Mouse (Mus musculus): ENCODE data around the gene Mphosph6. TPM values are rescaled to one million over a fixed set of nuclear protein-coding genes. Genes with fewer than 3 reads are reported as not detected.

Gene Mphosph6
- total RNA-seq, 1 experiment from 2014 or later = 33.7 TPM

DNA sequence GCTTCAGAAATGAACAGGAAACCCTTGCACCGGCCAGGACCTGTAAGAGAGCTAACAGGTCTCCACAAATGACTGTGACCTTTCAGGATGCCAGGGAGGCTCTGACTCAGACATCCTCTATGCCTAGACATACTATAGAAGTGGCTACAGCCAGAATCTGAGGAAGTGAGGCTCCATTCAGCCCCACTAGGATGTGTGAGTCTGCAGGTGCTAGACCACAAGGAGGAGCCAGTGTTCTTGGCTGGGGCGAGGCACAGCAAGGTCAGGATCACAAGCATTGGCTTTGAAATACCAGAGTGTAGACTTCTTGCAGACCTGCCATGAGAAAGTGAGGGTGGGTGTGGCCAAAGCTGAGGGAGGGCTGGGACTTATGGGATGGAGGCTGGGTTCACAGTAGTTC, 29.1 kb downstream of the Mphosph6 start:
- ATAC-seq (replicated peaks; ENCODE audit: insufficient number of reproducible peaks, low FRiP score, low TSS enrichment, poor library complexity, severe bottlenecking) = no peak

DNA sequence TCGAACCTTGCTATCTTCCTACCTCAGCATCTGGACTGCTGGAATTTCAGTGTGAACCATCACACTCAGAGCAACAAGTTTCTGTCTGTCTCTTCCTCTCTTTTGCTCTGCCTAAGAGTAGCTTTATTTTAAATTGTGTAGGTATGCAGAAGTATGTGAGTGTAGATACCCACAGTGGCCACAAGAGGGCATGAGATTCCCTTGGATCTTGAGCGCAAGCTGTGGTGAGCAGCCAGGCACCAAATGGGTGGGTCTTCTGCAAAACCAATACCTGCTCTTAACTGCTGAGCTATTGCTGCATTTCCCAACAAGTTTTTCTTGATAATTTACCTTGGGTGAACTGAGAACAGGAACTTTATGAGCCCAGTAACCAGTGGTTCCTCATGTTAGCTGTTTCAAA, 29.6 kb downstream of the Mphosph6 start:
- no peak; the same call in 1 of the 2 replicates for ATAC-seq (replicated peaks; ENCODE audit: insufficient number of reproducible peaks, low FRiP score, low TSS enrichment, poor library complexity, severe bottlenecking)

DNA sequence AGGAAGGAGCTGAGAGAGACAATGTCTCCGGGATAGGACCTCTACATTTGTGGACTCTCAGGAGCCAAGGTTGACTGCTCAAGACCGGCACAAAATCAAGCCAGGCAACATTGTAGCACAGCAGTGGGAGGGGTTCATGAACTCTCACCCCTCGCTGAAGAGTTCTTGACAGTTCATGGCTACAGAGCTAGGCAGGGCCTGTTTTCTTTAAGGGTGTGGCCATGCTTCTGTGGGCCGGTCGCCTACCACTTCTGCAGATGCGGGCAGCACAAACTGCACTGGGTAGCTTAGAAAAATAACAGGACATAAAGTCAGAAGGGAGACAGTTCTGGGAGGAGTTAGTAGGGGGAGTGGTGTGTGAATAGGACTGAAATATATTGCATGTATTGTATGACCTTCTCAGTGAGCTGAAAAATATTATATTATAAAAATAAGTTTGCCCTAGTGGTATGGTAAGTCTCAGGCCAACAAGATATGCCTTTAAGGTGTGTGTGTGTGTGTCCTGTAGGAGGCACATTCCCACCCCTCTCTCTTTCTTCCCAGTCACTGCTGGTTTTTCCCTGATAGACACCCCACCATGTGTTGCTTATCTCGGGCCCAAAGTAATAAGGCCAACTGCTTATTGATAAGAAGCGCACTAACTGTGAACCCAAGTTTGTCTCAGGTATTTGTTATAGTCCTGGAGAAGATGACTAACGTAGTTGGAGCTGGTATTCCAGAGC, 30.5 kb downstream of the Mphosph6 start:
- ATAC-seq (replicated peaks; ENCODE audit: insufficient number of reproducible peaks, low FRiP score, low TSS enrichment, poor library complexity, severe bottlenecking) = no peak

DNA sequence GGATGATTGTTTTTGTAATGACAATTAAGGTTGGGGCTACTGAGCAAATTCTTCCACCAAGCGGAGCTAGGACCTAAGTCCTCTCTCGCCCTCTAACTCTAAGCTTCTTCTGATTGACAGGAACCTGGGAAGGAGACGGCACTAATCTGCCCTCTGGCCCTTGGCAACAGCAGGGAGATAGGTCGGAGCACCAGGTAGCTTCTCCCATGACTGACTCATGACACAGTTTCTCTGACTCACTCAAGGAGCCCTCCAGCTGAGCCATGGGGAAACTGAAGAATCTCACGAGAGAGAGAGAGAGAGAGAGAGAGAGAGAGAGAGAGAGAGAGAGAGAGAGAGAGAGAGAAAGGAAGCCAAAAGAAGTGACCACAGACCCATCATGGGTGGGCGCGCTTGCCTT, 32.8 kb downstream of the Mphosph6 start:
- ATAC-seq (replicated peaks; ENCODE audit: insufficient number of reproducible peaks, low FRiP score, low TSS enrichment, poor library complexity, severe bottlenecking) = no peak

DNA sequence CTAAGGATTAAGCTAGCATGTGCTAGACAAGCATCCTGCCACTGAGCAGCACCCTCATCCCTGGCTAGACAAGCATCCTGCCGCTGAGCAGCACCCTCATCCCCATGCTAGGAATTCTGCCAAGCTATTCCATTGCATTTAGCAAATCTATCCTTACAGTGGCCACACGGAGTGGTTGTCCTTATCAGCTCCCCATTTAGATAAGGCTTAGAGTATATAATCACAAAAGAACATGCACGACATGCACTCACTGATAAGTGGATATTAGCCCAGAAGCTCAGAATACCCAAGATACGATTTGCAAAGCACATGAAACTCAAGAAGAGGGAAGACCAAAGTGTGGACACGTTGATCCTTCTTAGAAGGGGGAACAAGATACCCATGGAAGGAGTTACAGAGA, 35.8 kb downstream of the Mphosph6 start:
- ATAC-seq (replicated peaks; ENCODE audit: insufficient number of reproducible peaks, low FRiP score, low TSS enrichment, poor library complexity, severe bottlenecking) = no peak

DNA sequence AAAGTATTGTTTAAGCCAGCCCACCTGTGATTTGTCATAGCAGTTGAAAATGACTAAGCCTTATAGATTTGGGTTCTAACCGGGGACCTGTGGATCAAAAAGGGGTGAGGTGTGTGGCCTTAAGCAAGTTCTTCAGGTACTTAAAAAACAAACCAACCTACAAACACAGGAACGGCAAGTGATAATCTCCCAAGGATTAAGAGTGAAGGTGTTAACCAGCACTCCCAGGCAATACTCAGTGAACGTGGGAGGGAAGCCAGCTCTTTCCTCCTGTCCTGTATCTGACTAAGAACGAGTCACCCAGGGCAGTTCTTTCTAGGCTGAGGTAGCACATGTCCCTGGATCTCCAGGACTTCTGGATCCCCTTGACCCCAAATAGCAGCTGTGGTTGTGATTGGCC, 37.1 kb downstream of the Mphosph6 start:
- no peak for ATAC-seq (replicated peaks; ENCODE audit: insufficient number of reproducible peaks, low FRiP score, low TSS enrichment, poor library complexity, severe bottlenecking)

DNA sequence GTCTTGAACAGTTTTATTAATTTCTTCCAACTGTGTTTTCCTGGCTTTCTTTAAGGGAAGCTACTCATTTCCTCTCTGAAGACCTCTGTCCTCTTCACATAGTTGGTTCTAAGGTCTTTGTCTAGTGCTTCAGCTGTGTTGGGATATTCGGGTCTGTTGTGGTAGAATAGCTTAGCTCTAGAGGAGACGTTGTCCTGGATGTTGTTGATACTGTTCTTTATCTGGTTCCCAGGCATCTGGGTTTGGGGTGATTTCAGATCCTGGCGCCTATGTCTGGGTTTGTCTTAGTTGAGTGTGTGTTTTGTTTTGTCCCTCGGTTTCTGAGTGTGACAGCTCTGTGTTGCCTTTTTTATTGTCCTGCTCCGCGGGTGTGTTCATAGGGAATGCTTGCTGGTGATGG, 39.0 kb downstream of the Mphosph6 start:
- ATAC-seq (replicated peaks; ENCODE audit: insufficient number of reproducible peaks, low FRiP score, low TSS enrichment, poor library complexity, severe bottlenecking) = no peak

DNA sequence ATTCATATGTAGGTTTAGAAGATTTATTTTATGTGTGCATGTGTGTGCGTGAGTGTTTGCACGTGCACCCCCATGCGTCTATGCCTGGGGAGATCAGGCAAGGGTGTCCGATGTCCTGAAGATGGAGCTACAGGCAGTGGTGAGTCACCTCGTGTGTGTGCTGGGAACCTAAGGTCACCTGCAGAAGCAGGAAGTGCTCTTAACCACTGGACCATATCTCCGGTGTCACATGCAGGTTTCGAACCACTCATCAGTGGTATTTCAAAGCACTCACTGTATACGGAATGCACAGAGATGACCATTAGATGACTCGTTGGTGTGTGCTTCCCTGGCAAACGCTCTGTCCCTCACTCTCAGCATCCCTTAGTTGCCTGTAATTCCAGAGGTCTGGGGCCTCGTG, 43.8 kb downstream of the Mphosph6 start:
- no peak for ATAC-seq (replicated peaks; ENCODE audit: insufficient number of reproducible peaks, low FRiP score, low TSS enrichment, poor library complexity, severe bottlenecking)

DNA sequence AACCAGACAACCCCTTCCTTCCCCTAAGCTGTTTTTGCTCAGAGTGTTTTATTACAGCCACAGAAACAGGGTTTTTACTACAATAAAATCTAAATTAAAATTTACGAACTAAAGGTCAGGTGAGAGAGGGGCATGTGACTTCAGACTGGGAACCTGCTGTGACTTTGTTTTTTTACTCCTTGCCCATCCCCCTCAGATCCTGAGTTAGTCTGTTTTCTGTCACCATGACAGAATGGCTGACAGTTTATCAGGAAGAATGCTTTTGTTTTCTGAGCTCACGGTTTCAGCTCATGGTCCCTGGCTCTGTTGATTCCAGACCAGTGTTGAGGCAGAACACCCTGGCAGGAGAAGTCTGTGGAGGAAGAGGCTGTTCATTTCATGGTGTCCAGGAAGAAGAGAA, 52.3 kb downstream of the Mphosph6 start:
- no peak for ATAC-seq (replicated peaks; ENCODE audit: insufficient number of reproducible peaks, low FRiP score, low TSS enrichment, poor library complexity, severe bottlenecking)

DNA sequence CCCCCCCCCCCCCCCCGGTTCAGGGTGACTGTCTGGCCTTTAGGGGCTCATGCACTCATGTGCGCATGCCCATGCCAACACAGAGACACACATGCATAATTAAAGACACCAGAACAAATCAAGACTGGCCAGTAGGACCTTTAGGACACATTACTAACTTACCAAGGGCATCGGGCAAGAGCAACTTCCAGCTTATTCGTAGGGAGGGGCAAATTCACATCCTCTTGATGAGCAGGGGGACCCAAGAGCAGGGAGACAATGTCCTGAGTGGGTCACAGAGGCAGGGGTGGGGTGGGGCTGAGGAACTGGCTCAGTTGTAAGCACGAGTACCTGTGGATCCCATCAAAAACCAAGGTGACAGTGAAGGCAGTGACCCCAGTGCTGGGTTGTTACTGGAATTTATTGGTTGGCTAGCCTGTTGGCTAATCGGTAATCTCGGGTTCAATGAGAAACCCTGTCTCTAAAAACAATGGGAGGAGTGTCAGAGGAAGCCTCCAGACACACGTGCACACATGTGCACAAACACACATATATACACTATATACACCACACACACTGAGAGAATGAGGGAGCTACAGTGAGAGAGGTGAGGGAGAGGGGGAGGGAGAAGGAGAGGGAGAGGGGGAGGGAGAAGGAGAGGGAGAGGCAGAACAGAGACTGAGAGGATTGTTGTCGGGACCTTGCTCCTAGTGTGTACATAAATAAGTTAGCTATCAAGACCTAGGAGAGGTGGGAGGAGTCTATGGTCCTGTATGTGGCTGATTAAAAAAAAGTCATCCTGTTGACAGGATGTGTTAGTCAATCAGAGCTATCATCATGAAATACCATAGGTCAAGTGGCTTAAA, 53.6 kb downstream of the Mphosph6 start:
- 0 out of 2 replicates have a peak, but pooled peaks have one; percentile 31 for ATAC-seq (replicated peaks; ENCODE audit: insufficient number of reproducible peaks, low FRiP score, low TSS enrichment, poor library complexity, severe bottlenecking)

DNA sequence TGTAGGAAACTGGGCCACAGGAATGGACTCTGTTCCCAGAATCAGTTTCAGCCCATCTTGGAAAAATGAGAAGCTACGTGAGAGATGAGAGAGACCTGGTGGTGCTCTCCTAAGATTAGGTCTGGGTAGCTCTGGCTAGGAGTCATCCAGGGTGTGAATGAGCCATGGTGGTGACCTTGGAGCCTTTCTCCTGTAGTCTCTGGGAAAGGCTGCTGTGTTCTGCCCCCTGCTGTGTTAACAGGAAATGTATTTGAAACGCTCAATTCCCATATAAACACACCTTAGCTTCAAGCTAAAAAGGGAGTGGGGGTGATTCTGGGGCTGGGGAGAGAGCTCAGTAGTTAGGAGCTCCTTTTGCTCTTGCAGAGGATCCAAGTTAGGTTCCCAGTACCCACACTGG, 54.3 kb downstream of the Mphosph6 start:
- no peak for ATAC-seq (replicated peaks; ENCODE audit: insufficient number of reproducible peaks, low FRiP score, low TSS enrichment, poor library complexity, severe bottlenecking)

DNA sequence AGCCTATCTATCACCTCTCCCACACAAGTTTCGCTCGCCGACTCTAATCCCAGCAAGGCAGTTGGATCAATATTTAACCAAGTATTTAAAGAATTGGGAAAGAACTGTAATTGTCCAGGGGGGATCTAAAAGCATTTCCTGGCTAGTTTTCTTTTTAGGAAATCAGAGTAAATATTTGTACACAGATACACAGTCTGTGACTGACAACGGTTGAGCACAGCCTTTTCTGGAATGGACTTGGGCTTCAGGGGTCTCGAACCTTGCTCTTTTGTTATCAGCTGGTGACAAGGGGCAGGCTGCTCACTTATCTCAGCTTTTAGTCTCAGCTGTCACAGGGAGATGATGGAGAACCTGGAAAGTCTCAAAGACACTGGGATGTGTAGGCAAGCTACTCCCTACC, 55.1 kb downstream of the Mphosph6 start:
- no peak for ATAC-seq (replicated peaks; ENCODE audit: insufficient number of reproducible peaks, low FRiP score, low TSS enrichment, poor library complexity, severe bottlenecking)

DNA sequence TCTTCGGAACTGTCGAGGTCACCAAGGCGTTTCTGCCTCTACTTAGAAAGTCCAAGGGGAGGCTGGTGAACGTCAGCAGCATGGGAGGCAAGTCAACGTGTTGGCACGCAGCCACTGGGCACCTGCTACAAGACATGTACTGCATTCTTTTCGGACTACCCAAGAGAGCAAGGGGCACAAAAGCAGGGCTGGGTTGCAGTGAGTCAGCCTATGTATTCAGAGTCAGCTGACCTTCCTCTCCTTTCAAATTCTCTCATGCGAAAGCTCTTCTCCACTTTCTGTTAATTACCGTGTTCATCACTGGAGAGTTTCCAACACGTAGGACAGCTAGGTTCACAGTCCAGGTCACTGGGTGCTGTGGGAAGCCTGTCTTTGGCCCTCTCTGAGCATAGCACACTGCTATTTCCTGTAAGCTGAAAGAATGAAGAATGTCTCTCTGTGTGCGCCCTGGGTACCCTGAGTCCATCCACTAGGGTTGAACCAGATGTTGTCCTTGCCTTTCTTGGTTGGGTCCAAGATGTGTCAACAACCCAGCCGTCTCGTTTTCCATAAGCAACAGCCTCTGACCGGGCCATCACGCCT, 59.2 kb downstream of the Mphosph6 start:
- no peak for ATAC-seq (replicated peaks; ENCODE audit: insufficient number of reproducible peaks, low FRiP score, low TSS enrichment, poor library complexity, severe bottlenecking)

Other genes starting within 250 kb of the Mphosph6 start
- 0.76 to 5.2 TPM (median 1.9 TPM) in 3 replicates for gene Sdr42e1, start 128.3 kb downstream of the Mphosph6 start, total RNA-seq (2017)
- 0.39 to 4.9 TPM (median 1.7 TPM) in 3 replicates for gene Hsd17b2, start 100.0 kb downstream of the Mphosph6 start, total RNA-seq (2017)

All from monocyte, adult 5-6 weeks (primary cell).